Mouse (Mus musculus) spleen, postnatal 10 days (tissue): Measurements from ENCODE around the gene Mei1.
"Not testable (repeated sequence)": the region's sequence is repeated elsewhere in the genome, so short reads cannot be mapped to it uniquely, and the experiment has no call there.

Experiments
- DNase-seq, 2 experiments: peaks; one replicate each; pipeline ENCODE4 v3.0.0; 2021 to 2022; ENCODE audit warnings: low spot score in 2 of 2

Mei1 gene

DNA sequence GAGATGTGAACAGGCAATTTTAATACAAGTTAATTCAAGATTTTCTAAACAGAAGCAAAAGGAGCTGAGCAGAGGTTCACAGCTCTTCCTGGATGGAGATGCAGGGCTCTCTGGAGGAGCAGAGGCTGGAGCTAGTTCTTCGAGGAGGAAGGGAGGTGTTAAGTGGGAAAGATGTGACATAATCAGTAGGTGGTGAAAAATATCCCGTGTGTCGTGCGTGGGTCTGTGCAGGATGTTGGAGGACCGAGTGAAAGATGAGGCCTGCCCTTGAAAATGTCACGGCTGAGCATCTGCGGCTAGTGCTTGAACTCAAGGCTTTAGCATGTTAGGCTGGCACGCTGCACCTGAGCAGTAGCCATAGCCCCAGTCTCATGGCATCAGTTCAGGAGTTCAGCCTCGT lies 15.8 kb downstream of the Mei1 start:
- DNase-seq, result no peak

DNA sequence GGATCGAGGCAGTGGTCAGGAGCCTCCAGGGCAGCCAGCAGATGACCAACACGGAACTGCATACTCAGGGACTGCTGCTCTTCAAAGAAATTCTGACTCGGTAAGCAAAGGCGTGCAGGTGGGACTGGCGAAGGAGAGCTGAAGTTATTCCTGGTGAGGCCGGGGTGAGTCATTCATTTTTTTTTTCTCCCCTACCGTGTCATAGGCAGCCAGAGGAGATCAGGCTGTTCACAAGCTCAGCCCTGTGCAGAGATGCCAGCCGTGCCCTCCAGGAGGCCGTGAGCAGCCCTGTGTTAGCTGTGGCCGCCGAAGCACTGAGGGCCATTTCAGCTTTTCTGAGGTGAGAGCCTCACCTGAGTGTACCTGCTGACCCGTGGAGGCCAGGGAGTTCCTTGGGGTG lies 16.3 kb downstream of the Mei1 start:
- DNase-seq, result no peak

DNA sequence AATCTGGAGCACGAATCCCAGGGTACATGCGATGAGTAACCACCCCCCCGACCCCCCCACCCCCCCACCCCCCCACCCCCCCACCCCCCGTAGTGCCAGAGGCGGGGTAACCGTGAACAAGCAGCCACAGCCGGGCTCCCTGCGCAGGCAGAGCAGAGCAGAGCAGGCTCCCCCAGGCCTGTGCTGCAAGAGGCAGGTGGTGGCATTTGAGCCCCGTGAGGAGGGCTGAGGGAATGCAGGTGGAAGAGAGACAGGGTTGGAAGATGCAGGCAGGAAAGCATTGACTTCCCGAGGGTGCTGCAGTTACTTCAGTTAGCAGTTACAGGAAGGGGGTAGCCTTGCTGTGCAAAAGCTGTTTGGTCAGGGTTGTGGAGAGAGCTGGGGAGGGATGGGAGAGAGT lies 17.5 kb downstream of the Mei1 start:
- no peak for DNase-seq

DNA sequence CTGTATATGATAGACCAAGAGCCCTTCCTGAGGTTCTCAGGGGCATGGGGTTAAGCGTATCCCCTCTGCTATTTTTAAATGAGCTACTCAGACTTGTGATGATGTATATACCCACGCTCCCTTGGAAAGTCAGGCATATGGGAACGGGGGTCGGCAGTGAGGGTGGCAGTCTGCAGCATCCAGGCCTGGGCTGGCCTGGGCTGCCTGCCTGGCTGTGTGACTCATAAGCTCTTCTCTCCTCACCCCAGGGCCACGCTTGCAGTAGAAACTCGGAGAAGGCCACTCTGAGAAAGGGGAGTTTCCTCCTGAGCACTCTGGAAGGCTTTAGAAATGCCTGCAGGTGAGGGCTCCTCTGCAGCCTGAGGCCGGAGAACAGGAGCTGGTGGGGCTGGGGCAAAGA lies 21.3 kb downstream of the Mei1 start:
- no peak for DNase-seq

- peak in 1 of 2 experiments; percentile 62 for DNase-seq
These were observed 37.3 kb downstream of the Mei1 start for GRCm38 (mm10) chr15:82106953-82107555.

- no peak for DNase-seq
These were observed 50.7 kb downstream of the Mei1 start for GRCm38 (mm10) chr15:82120544-82120943.

DNA sequence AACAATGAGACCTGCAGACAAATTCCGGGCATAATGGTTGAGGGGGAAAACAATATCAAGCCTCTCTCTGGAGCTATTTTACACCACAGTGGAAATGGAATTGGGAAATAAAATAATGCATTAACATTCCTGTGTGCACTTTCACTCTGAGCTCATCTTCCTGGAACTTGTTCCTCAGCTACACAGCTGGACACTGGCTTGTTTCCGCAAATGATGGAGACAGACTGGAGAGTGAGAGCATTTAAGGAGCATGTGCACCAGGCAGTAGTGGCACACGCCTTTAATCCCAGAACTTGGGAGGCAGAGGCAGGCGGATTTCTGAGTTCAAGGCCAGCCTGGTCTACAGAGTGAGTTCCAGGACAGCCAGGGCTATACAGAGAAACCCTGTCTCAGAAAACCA lies 56.9 kb downstream of the Mei1 start:
- DNase-seq, result not testable (repeated sequence)

DNA sequence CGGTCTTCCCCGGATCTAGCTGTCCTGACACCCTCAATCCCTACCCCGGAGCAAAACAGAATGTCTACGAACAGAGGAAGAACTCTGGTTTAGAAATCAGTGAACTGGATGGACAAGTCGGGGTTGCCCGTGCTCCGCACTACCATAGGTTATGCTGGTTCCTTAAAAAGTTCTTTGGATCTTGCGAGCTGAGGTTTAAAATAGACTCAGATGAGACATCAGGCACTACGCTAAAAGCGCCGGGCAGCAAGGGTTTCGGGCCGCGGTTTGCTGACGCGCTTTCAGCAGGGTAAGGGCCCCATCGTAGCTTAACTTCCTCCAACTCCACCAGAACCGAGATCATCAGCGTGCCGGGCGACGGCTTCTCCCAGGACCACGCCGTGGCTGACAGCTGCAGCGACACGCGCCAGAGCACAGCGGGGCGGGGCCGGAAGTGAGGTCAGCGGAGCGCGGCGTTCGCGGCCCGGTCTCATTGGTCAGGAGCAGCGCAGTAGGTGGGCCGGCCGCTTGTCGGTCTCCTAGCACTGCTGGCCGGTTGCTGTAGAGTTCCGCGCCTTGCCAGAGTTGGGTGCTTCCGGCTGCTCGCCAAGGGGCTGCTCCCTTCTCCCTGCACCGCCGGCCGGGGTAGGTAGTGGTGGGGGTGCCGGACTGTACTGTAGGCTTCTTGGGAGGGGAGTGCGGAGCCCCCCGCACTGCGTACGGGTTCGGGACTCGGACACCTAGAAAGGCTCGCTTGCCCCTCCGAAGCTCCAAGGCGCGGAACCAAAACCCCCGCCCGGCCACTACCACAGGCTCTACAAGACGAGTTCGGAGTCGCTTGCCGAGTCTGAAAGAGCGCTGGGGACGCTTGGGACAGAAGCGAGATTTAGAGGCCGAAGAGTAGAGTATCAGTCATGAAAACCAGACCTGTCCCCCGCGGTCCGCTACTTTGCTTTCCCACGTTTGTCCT lies 57.9 kb downstream of the Mei1 start, which contains the start of gene Ccdc134:
Gene Ccdc134, plus strand, starts transcription at position 497 of the 949 bp plus-strand sequence.
- peak; percentile 92 to 98 for DNase-seq

DNA sequence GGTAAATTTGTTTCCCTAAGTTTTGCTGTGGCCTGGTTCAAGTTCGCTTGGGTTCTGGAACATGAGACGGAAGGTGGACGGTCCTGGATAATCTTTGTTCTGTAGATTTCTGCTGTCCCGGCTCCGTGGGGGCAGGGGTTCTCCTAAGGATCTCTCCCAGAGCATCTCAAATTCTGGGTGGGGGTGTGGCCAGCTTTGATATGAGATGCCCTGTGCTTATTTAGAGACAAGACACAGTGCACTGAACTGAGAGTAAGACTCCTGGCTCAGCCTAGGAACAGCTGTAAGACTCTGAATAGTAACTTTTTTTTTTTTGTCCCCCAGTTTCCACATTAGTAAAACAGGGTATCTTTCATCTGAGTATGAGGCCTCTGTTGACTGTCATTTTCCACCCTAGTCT lies 58.6 kb downstream of the Mei1 start:
- DNase-seq, result peak in 1 of 2 experiments; percentile 40

DNA sequence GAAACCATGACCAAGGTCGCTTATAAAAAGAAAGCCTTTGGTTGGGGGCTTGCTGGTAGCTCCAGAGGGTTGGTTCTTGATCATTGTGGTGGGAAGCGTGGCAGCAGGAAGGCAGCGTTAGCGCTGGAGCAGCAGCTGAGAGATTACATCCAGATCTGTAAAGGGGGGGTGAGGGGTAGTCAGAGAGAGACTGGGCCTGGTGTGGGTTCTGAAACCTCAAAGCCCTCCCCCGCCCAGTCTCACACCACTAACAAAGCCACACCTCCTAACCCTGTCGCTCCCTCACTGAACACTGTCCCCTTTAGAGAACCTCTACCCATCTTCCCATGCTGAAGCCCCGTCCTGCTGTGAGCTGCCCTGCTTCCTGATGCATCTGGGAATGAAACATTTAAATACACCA lies 60.8 kb downstream of the Mei1 start:
- DNase-seq, result no peak

DNA sequence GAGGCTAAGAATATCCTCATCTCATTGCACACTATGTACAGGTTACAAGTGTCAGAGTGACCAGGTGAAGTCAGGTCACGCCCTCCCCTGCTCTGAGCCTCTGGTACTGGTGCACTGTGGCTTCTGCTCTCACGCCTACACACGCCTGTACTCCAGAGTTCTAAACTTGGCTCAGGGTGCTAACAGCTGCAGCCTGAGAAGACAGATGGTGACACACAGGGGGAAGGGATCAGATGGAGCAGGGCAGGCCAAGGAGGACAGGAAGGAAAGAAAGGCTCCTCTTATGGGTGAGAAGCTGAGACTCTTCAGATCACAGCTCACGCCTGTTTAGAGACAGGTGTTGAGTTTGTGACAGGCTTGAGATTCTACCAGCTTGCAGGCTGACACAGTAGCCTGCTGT lies 65.6 kb downstream of the Mei1 start:
- DNase-seq, result no peak

DNA sequence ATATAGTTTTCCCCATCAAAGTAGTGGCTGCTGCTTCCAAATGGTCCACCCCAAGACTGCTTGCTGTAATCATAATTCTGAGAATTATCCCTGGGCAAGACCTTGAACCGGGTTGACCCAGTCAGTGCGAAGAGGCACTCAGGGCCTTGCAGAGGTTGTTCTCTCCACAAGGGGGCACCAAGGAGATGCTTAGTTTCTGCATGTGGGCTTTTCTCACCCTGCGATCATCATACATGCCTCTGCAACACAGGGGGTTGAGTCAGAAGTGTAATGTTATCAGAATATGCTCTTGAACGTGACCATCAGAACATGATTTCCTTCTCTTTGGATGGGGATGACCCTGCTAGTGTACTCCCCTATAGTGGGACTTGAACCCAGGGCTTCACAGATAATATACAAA lies 68.8 kb downstream of the Mei1 start:
- DNase-seq, result peak; percentile 62 to 78

DNA sequence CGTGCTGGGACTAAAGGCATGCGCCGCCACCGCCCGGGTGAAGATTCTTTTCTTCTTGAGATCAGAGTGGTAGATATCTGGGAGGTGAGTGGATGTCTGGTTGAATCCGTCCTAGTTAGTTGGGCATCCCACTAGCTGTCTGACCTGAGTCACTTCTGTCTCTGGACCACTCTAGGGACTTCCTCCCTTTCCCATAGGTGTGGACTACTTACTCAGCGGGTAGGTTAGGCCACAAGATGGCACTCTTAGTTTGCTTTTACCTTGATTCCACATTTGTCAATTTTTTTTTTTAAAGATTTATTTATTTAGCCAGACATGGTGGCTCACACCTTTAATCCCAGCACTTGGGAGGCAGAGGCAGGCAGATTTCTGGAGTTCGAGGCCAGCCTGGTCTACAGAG lies 69.4 kb downstream of the Mei1 start:
- peak in 1 of 2 experiments; percentile 32 for DNase-seq

GRCm38 (mm10) chr15:82140355-82140754 lies 70.6 kb downstream of the Mei1 start:
- DNase-seq, result peak in 1 of 2 experiments; percentile 54

DNA sequence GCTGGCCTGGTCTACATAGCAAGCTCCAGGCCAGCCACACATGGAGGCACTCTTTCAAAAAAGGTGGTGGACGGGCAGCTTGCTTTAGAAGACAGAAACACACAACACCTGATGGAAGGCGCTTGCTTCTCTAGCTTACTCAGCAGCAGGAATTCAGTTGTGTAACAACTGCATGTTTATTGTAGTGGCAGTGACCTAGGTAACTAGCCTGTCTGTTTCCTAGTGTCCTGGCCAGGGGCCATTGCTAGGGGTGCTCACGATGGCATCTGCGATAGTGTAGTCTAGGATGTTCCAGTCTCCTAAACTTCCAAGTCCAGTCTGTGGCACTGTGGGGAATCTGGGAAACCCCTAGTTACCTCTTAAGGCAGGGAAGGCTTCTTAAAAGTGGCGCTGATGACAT lies 74.4 kb downstream of the Mei1 start:
- DNase-seq, result no peak

- no peak for DNase-seq
These were observed 75.6 kb downstream of the Mei1 start for GRCm38 (mm10) chr15:82145408-82145807.

- DNase-seq, result no peak
These were observed 76.3 kb downstream of the Mei1 start for GRCm38 (mm10) chr15:82145851-82146769.

DNA sequence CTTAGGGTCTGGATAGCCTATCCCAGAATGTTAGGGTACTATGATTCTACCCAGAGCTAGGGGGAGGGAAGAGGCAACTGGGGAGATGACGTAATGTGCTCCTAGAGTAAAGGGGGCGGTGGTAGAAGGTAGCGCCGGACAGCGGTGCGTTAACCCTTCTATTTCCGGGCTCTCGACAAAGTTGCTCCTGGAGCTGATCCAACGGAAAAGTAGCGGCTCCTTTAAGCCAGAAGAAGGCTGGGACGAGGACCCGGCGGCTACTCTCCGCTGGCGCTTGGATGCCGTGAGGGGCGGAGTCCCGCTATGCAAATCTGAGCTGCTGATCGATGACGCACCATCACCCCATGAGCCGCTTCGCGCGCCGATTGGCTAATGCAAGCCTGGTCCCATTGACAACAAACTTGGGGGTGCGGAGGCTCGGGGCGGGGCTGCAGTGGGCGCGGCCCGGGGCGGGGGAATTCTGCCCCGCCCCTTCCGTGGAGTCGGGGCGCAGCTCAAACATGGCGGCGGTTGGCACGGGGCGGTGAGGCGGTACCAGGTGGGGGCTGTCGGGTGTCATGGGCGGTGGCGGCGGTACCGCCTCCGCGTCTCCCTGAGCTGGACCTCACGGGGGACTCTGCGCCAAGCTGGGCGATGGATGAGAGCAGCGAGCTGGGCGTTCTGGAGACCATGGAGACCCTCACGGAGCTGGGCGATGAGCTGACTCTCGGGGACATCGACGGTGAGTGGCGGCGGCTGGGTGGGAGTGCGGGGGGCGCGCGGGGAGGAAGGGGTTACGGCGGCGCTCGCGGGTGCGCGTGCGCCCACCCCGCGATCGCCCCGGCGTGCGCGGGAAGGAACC lies 77.2 kb downstream of the Mei1 start, which contains the start of gene Srebf2:
Gene Srebf2, plus strand, starts transcription at position 412 of the 841 bp plus-strand sequence.
- peak; percentile 91 to 98 for DNase-seq

GRCm38 (mm10) chr15:82147611-82148111 lies 77.9 kb downstream of the Mei1 start:
- peak; percentile 65 to 68 for DNase-seq

DNA sequence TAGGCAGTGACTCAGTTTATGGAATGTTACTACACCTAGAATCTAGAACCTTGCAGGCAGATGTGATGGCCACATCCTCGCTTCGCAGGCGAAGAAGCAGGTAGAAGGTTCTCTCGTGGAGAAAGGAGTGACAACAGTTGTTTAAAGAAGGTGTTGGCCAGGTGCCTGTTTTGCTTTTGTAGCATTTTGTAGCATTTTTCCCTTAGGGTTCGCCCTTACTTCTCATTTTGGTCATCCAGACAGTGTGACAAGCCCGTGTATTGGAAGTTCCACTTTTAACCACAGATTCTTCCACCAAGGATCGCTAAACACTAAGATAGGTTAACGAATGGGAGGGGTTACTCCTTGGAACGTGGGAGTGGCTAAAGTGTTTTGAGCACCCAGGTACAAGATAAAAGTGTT lies 78.7 kb downstream of the Mei1 start:
- DNase-seq, result no peak

DNA sequence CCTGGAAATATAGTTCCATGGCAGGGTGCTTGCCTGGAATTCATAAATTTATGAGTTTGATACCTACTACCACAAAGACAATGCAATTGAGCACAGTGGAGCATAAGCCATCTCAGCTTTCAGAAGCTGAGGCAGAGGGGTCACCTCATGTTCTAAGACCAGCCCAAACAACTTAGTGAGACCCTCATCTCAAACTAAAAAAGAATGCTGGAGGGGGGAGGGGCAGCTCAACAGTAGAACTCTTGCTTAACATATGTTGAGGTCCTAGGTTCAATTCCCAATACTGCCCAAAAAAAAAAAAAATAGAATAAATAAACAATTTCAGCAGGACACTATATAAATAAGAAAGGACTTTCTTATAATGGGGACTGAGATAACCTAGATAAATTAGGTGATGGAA lies 80.2 kb downstream of the Mei1 start:
- no peak for DNase-seq
